Mouse (Mus musculus) layer of hippocampus, adult 8-10 months (tissue): Measurements from ENCODE around the gene Treh. TPM values are rescaled to one million over a fixed set of nuclear protein-coding genes. Genes with fewer than 3 reads are reported as not detected.

Experiments used
- DNase-seq, 2 experiments: peaks; one replicate each; pipeline ENCODE4 v3.0.0; 2022; ENCODE audit warnings: low spot score in 2 of 2
- total RNA-seq, 4 experiments: library from RNA; stranded (reverse); gene quantifications; 2 replicates each; pipeline ENCODE4 v1.2.4; 2022

Gene Treh
- total RNA-seq, 4 experiments from 2014 or later = not detected

DNA sequence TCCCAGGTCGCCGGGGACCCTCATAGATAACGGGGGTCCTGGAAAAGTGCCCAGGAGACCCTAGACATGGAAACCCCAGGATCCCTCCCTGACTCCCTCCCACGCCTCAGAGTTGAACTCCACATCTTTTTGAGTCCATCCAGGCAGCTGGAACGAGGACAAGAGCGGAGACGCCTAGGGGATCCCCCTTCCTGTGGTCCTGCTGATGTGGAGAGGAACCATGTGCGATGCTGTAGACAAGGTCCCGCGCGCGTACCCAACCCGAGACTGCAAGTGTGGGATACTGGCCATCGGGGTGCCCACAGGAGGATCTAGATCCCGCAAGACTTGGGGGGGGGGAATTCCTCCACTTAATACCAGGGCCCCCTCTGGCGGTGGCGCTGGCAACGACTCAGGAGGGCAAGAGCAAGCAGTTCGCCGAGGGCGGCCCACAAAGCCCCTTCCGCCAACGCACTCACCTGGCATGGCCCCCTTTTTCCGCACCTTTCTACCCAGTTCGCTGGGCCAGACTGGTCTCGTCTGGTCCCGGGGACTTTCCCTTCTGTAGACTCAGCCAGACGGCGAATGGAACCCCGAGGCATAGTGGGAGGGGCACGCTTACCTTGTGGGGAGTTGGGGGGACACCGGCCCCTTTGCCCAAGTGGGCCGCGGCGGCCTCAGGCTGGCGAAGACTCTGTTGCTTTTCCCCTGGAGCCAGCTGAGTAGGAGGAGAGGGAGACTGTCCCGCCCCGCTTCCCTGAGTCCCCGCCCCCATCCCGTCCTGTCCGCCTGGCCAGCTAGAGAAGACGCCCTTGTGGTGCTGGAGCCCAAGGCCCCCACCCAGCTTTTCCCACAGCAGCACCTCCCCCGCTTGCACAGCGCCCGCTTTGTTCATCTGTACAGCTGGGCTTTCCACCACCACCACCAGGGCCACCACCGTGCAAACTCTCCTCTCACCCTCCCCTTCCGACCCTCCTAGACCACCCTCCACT lies 61.8 kb downstream of the Treh start, which contains the start of gene Phldb1:
Phldb1 (minus strand) TSS at position 675 of the 971 bp plus-strand sequence.
- DNase-seq = peak in 1 of 2 experiments; percentile 71

DNA sequence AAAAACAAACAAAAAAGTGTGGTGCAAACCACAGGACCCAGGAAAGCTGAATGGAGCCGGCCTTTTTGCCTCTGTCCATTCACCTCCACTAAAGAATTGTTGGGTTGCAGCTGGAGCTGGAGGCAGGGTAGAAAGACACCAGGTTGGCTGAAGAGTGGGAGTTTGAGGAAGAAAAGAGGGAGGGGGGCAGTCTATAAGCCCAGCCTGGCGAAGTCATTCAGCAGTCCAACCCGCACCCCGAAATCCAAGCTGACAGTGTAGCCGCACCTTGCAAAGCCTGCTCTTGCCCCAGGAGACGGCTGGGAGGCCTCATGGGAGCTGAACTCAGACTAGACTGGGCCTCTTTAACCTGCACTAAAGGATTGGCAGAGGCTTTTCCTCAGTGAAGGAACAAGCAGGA lies 62.9 kb downstream of the Treh start:
- DNase-seq = no peak

Other genes with a start within 250 kb of the Treh start
- gene Foxr1, start 232.1 kb upstream of the Treh start, total RNA-seq = not detected
- gene Upk2, start 218.3 kb upstream of the Treh start, total RNA-seq = not detected
- gene Bcl9l, start 190.4 kb upstream of the Treh start, total RNA-seq = 10 to 100 TPM; 61.8 to 68.3 (median 64.9) TPM
- not detected for gene Cxcr5, start 111.4 kb upstream of the Treh start, total RNA-seq
- gene Ddx6, start 68.3 kb upstream of the Treh start, total RNA-seq = 100 to 1,000 TPM; 130 to 145 (median 134) TPM
- gene Phldb1, start 62.0 kb downstream of the Treh start, total RNA-seq = 100 to 1,000 TPM in 2 of 4 experiments, 10 to 100 TPM in 2; 84.1 to 114 (median 102) TPM
- gene Arcn1, start 94.6 kb downstream of the Treh start, total RNA-seq = 100 to 1,000 TPM in 2 of 4 experiments, 10 to 100 TPM in 2; 94.1 to 110 (median 101) TPM
- 10 to 100 TPM; 67.4 to 77.6 (median 70.5) TPM for gene Ift46, start 94.7 kb downstream of the Treh start, total RNA-seq
- 10 to 100 TPM; 43.8 to 55.1 (median 49.5) TPM for gene Tmem25, start 126.1 kb downstream of the Treh start, total RNA-seq
- 1 to 10 TPM in 2 of 4 experiments, under 1 TPM in 1, not detected in 1; 0.74 to 1.4 (median 1.1) TPM for gene Ttc36, start 129.8 kb downstream of the Treh start, total RNA-seq
- 100 to 1,000 TPM in 1 of 4 experiments, 10 to 100 TPM in 3; 63.4 to 103 (median 80.1) TPM for gene Kmt2a, start 208.1 kb downstream of the Treh start, total RNA-seq
- 100 to 1,000 TPM; 246 to 356 (median 299) TPM for gene Atp5l, start 247.5 kb downstream of the Treh start, total RNA-seq